Mouse (Mus musculus) limb, embryonic 13.5 days (tissue): ENCODE results near the gene Cdk17. TPM values are rescaled to one million over a fixed set of nuclear protein-coding genes. Genes with fewer than 3 reads are reported as not detected.

Experiments used
- ATAC-seq: fragments of 200-750 bp; cut with Nextera tagmentation; 2 replicates; pipeline ENCODE4 v1.8.0; 2017; ENCODE audit warnings: low read depth, moderate number of reproducible peaks, moderate TSS enrichment; ENCODE audit not compliant: low FRiP score
- H3K27ac ChIP-seq: fragments of 300-500 bp; sonication (generic); 2 replicates; pipeline ENCODE4 v1.5.1; 2015; ENCODE audit warnings: inconsistent platforms, mild to moderate bottlenecking, moderate library complexity
- H3K27me3 ChIP-seq: fragments of 300-500 bp; sonication (generic); 2 replicates; pipeline ENCODE4 v1.6.1; 2015; ENCODE audit warnings: mild to moderate bottlenecking, inconsistent platforms
- H3K36me3 ChIP-seq: fragments of 300-500 bp; sonication (generic); 2 replicates; pipeline ENCODE4 v1.6.1; 2015; ENCODE audit warnings: inconsistent platforms, mild to moderate bottlenecking, moderate library complexity
- H3K4me1 ChIP-seq: fragments of 300-500 bp; sonication (generic); 2 replicates; pipeline ENCODE4 v1.6.1; 2015; ENCODE audit warnings: inconsistent platforms
- H3K4me2 ChIP-seq: fragments of 300-500 bp; sonication (generic); replicated peaks from 2 replicates; pipeline ENCODE4 v1.6.1; 2015; ENCODE audit warnings: inconsistent platforms, mild to moderate bottlenecking, moderate library complexity
- H3K4me3 ChIP-seq: fragments of 300-500 bp; sonication (generic); 2 replicates; pipeline ENCODE4 v1.5.1; 2015; ENCODE audit warnings: moderate library complexity, mild to moderate bottlenecking, inconsistent platforms
- H3K9ac ChIP-seq: fragments of 300-500 bp; sonication (generic); 2 replicates; pipeline ENCODE4 v1.6.1; 2015; ENCODE audit warnings: mild to moderate bottlenecking, inconsistent platforms
- H3K9me3 ChIP-seq: fragments of 300-500 bp; sonication (generic); 2 replicates; pipeline ENCODE4 v1.6.1; 2016; ENCODE audit warnings: inconsistent platforms
- WGBS: fragments of 180-500 bp; shearing (Covaris S2); methylation state at CpG from one replicate; pipeline ENCODE4 v1.1.7; 2015; 5-methylcytosine and 5-hydroxymethylcytosine counted together
- polyA plus RNA-seq: library from polyadenylated mRNA; unstranded; fragments of >200 nt; fragmentation: Nextera tagmentation; extraction: Ambion mirVana; gene quantifications from 2 replicates; pipeline ENCODE4 v1.2.1, GENCODE M21; 2015

Cdk17 gene
- polyA plus RNA-seq, 1 experiment from 2014 or later: 16.6 TPM

DNA sequence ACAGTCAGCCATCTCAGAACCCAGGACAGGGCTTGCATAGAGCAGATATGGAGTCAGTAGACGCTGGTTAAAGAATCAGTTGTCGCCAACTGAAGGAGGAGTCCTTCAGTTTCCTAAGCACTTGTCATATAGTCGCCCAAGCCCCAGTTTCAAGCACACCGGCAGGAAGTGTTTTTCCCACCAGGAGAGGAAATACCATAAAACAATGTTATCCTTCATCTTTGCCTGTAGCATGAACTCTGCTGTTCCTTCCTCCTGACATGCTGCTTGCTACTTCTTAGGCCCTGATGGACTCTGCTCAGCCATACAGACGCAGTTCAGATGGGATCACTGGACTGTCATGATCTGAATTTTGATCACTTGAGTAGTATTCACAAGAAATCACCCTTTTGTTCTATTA lies 124.8 kb downstream of the Cdk17 start:
- ATAC-seq: no peak
- H3K27me3 ChIP-seq: no peaks in the 10 kb centered on the region
- no peak overlapping the region for H3K27ac ChIP-seq
- H3K4me3 ChIP-seq: no peak overlapping the region
- H3K9ac ChIP-seq: no peak overlapping the region
- 82% methylated on average over 5 of the region's 5 CpGs for WGBS
- peaks cover 23% of the 10 kb centered on the region for H3K4me1 ChIP-seq
- no peaks in the 10 kb centered on the region for H3K9me3 ChIP-seq
- peaks cover 64% of the 10 kb centered on the region for H3K36me3 ChIP-seq
- H3K4me2 ChIP-seq: no peak overlapping the region

DNA sequence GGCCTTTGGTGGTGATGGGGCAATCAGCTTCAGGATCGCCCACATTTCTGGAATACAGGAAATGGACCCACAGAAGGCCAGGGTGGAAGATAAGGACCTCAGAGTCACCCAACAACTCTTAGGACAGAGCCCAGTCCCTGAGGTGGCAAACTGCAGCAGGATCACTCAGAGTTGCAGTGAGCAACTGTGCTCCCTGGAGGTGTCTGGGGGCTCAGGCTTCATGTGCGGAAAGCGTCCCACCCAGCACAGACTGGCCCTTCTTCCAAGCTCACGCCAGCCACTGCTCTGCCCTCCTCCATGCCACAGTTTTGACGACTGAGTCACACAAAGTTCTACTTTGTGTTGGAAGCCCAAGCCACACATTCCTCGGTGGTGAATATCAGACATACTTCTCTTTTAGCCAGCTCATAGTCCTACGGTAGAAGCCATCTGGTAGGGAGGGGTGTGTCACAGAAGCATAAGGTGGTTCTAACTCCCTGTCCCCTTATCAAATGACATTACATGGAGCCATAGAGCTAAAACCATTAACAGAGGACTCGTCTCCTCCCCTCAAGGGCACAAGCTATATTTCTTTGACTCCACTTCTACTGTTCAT lies 127.0 kb downstream of the Cdk17 start:
- Histone ChIP-seq H3K27me3 (no peaks in the 10 kb centered on the region), H3K36me3 (peaks cover 42% of the 10 kb centered on the region), H3K9ac (no peak overlapping the region), H3K4me2 (no peak overlapping the region), H3K4me3 (no peak overlapping the region), H3K4me1 (peaks cover 28% of the 10 kb centered on the region), H3K9me3 (no peaks in the 10 kb centered on the region), H3K27ac (no peak overlapping the region)
- no peak for ATAC-seq
- WGBS: 91% methylated on average over 8 of the region's 8 CpGs

DNA sequence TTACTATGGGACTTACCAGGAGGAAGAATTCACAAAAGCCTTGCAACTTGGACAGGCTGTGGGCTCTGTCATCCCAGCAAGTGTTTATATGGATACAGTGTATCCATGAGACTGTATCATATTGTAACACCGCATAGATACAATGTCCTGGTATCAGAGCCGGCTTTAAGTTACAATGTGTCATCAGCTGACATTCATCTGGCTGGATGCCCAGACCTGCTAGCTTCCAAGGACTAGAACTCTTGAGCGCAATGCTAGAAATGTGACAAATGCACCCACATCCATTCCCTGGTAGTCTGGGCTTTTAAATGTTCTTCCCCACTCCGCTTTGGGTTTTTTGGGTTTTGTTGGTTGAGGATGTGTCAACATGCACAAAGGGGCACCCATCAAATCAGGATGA lies 127.7 kb downstream of the Cdk17 start:
- H3K36me3 ChIP-seq: peaks cover 39% of the 10 kb centered on the region
- no peak overlapping the region for H3K4me2 ChIP-seq
- H3K9ac ChIP-seq: no peak overlapping the region
- peaks cover 27% of the 10 kb centered on the region for H3K4me1 ChIP-seq
- no peaks in the 10 kb centered on the region for H3K9me3 ChIP-seq
- H3K27ac ChIP-seq: peak overlapping the region; percentile 22; the same call in 1 of the 2 replicates
- H3K27me3 ChIP-seq: no peaks in the 10 kb centered on the region
- WGBS: 80% methylated on average over 4 of the region's 4 CpGs
- ATAC-seq: peak; percentile 25; the same call in 1 of the 2 replicates
- H3K4me3 ChIP-seq: no peak overlapping the region

- Histone ChIP-seq H3K4me1 (peaks cover 35% of the 10 kb centered on the region), H3K4me2 (no peak overlapping the region), H3K27ac (no peak overlapping the region), H3K27me3 (no peaks in the 10 kb centered on the region), H3K36me3 (peaks cover 28% of the 10 kb centered on the region), H3K9me3 (no peaks in the 10 kb centered on the region), H3K9ac (no peak overlapping the region), H3K4me3 (no peak overlapping the region)
- 58% methylated on average over 6 of the region's 6 CpGs for WGBS
- ATAC-seq: no peak
Measured at GRCm38 (mm10) chr10:93289404-93289803, 128.7 kb downstream of the Cdk17 start.

DNA sequence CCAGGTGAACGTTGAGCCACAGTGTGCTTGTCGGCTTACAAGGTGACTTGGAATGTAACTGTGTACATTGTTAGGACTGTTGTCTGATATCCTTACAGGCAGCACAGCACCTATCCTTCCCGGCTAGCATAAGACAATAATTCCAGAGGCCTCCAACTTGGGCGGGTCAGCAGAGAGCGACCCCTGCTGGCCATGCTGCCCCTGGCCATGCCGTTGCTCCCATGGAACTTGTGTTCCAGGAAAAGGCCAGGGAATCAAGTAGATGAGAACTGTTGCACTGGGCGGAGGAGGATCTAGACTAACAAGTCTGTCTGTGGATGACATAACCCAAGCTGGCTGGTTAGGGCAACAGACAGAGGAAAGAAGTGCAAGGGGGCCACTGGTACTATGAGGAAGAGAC lies 130.7 kb downstream of the Cdk17 start:
- Histone ChIP-seq H3K27me3 (no peaks in the 10 kb centered on the region), H3K4me1 (peaks cover 53% of the 10 kb centered on the region), H3K4me3 (no peak overlapping the region), H3K9me3 (no peaks in the 10 kb centered on the region), H3K27ac (no peak overlapping the region), H3K9ac (no peak overlapping the region), H3K4me2 (no peak overlapping the region), H3K36me3 (peaks cover 16% of the 10 kb centered on the region)
- 44% methylated on average over 7 of the region's 7 CpGs for WGBS
- 0 out of 2 replicates have a peak, but pooled peaks have one; percentile 18 for ATAC-seq

DNA sequence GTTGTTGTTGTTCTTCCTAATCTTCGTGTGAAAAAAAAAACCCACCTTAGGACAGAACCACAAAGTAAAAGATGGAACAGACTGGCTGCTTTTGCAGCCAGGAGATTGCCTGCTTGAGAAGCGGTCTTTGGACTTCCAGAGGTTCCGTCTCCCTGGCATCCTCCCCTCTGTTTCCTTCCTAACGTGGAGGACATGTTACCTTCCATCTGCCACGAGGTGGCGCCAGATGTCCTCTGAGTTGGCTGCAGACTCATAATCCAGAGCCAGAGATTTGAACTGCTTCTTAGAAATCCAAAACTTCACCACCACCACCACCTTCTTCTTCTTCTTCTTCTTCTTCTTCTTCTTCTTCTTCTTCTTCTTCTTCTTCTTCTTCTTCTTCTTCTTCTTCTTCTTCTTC lies 131.2 kb downstream of the Cdk17 start:
- Histone ChIP-seq H3K27ac (no peak overlapping the region), H3K36me3 (peaks cover 16% of the 10 kb centered on the region), H3K4me3 (no peak overlapping the region), H3K9ac (no peak overlapping the region), H3K27me3 (no peaks in the 10 kb centered on the region), H3K4me2 (no peak overlapping the region), H3K4me1 (peaks cover 53% of the 10 kb centered on the region), H3K9me3 (no peaks in the 10 kb centered on the region)
- no peak for ATAC-seq
- 11% methylated on average over 6 of the region's 6 CpGs for WGBS

GRCm38 (mm10) chr10:93293621-93294020 lies 132.9 kb downstream of the Cdk17 start:
- no peaks in the 10 kb centered on the region for H3K27me3 ChIP-seq
- peak overlapping the region; percentile 89; the same call in 1 of the 2 replicates for H3K27ac ChIP-seq
- 72% methylated on average over 7 of the region's 7 CpGs for WGBS
- no peaks in the 10 kb centered on the region for H3K9me3 ChIP-seq
- ATAC-seq: no peak
- peaks cover 5% of the 10 kb centered on the region; the same call in 1 of the 2 replicates for H3K36me3 ChIP-seq
- H3K4me2 ChIP-seq: peak overlapping the region; percentile 57; the same call in 1 of the 2 replicates
- H3K4me1 ChIP-seq: peaks cover 59% of the 10 kb centered on the region
- no peak overlapping the region for H3K9ac ChIP-seq
- no peak overlapping the region for H3K4me3 ChIP-seq

DNA sequence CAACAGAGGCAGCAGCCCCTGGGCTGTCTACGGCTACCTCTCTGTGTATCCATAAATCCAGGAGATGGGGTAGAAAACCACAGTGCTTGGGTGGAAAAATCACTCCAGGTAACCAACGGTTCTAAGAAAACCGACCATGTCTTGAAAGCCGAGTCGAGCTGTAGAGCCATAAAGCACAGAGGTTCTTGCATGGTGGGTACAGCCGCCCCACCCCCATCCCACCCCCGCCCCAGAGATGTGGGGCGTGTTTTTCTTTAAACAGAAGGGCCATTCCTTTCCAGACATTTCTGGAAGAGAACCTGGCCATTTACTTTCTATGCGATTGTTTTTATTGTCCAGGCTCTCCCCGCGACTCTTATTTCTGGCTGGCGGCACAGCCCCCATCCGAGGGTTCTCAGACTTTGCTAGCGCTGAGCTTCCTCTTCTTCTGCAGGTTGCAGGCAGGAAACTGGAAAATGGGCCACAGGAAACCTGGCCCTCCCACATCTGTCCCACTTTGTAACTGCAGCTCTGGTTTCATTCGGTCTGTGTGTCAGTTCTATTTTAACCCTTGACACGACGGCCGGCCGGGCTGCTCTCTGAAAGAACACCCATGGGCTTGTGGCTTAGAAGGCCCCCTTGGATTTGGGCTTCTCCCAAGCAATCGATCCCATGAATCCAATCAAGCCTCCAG lies 134.0 kb downstream of the Cdk17 start:
- H3K27ac ChIP-seq: peak overlapping the region; percentile 89
- H3K4me3 ChIP-seq: peak overlapping the region; percentile 22
- no peaks in the 10 kb centered on the region for H3K9me3 ChIP-seq
- peaks cover 5% of the 10 kb centered on the region; the same call in 1 of the 2 replicates for H3K36me3 ChIP-seq
- peak overlapping the region; percentile 45; the same call in 1 of the 2 replicates for H3K9ac ChIP-seq
- ATAC-seq: peak; percentile 76
- WGBS: 18% methylated on average over 20 of the region's 20 CpGs
- H3K4me2 ChIP-seq: peak overlapping the region; percentile 57
- H3K4me1 ChIP-seq: peaks cover 70% of the 10 kb centered on the region
- no peaks in the 10 kb centered on the region for H3K27me3 ChIP-seq

- no peak overlapping the region for H3K4me2 ChIP-seq
- H3K9ac ChIP-seq: peak overlapping the region; percentile 31; the same call in 1 of the 2 replicates
- H3K9me3 ChIP-seq: no peaks in the 10 kb centered on the region
- WGBS: 28% methylated on average over 5 of the region's 5 CpGs
- H3K36me3 ChIP-seq: peaks cover 10% of the 10 kb centered on the region
- peak overlapping the region; percentile 22; the same call in 1 of the 2 replicates for H3K27ac ChIP-seq
- no peak for ATAC-seq
- peaks cover 68% of the 10 kb centered on the region for H3K4me1 ChIP-seq
- H3K4me3 ChIP-seq: no peak overlapping the region
- H3K27me3 ChIP-seq: no peaks in the 10 kb centered on the region
Measured at GRCm38 (mm10) chr10:93297774-93298173, 137.1 kb downstream of the Cdk17 start.

DNA sequence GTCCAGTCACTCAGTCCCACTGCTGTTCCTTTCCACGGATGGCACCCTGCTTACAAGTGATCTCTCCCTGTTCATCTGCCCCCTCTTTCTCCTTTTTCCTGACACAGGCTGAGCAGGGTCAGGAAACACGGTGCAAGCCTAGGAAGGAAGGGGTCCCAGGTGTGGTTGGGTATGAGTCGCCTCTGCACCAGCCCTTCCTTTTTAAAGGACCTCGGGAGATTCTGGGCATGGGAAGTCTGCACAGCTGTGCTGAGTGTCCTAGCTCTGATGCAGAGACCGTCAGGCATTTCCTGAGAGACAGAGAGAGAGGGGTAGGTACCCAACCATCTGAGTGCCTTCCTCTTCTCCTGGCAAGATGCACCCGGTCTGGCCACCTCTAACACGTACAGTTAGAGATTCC lies 137.5 kb downstream of the Cdk17 start:
- H3K9ac ChIP-seq: peak overlapping the region; percentile 31; the same call in 1 of the 2 replicates
- no peaks in the 10 kb centered on the region for H3K9me3 ChIP-seq
- H3K4me2 ChIP-seq: no peak overlapping the region; the same call in 1 of the 2 replicates
- no peak overlapping the region for H3K4me3 ChIP-seq
- H3K27me3 ChIP-seq: no peaks in the 10 kb centered on the region
- peaks cover 10% of the 10 kb centered on the region for H3K36me3 ChIP-seq
- ATAC-seq: no peak
- peaks cover 71% of the 10 kb centered on the region for H3K4me1 ChIP-seq
- 47% methylated on average over 7 of the region's 7 CpGs for WGBS
- peak overlapping the region; percentile 22; the same call in 1 of the 2 replicates for H3K27ac ChIP-seq

DNA sequence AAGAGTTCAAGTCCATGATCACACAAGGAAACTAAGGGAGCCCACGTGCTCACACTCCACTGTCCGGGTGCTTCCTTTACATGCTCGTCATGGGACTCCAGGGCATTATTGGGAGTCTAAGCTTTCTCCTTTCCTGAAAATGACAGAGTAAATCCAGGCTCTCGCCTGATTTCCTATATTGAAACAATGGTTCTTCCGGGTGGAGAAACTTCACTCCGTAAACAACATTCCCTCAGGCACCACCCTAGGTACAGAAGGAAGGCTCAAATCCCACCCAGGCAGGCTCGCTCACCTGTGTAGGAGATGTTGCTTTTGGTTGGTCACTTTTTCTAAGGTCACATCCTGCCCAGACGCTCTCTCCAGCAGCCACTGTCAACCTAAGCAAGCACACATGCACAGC lies 141.2 kb downstream of the Cdk17 start:
- ATAC-seq: no peak
- Histone ChIP-seq H3K27ac (no peak overlapping the region), H3K4me1 (peaks cover 62% of the 10 kb centered on the region), H3K4me2 (no peak overlapping the region), H3K4me3 (no peak overlapping the region), H3K27me3 (no peaks in the 10 kb centered on the region), H3K9ac (no peak overlapping the region), H3K36me3 (peaks cover 10% of the 10 kb centered on the region), H3K9me3 (no peaks in the 10 kb centered on the region)
- 79% methylated on average over 8 of the region's 8 CpGs for WGBS

- Histone ChIP-seq H3K9me3 (no peaks in the 10 kb centered on the region), H3K9ac (no peak overlapping the region), H3K27ac (no peak overlapping the region; the same call in 1 of the 2 replicates), H3K36me3 (peaks cover 5% of the 10 kb centered on the region; the same call in 1 of the 2 replicates), H3K27me3 (no peaks in the 10 kb centered on the region), H3K4me1 (peaks cover 63% of the 10 kb centered on the region), H3K4me3 (no peak overlapping the region), H3K4me2 (no peak overlapping the region)
- 69% methylated on average over 4 of the region's 4 CpGs for WGBS
- ATAC-seq: no peak
Measured at GRCm38 (mm10) chr10:93303231-93303630, 142.6 kb downstream of the Cdk17 start.
